Mouse (Mus musculus): ENCODE measurements around the gene Hsd17b2. TPM values are rescaled to one million over a fixed set of nuclear protein-coding genes. Genes with fewer than 3 reads are reported as not detected.

Gene Hsd17b2
- polyA plus RNA-seq (2021; fragmentation: Nextera tagmentation) = 0.14 and 0.25 TPM in 2 replicates
- long read RNA-seq, experiment 1 = 0 reads
- long read RNA-seq, experiment 2, partial matches to known transcripts = 0 of 2 reads
- long read RNA-seq, experiment 2, other reads (novel, unspliced or antisense) = 0 of 2 reads

DNA sequence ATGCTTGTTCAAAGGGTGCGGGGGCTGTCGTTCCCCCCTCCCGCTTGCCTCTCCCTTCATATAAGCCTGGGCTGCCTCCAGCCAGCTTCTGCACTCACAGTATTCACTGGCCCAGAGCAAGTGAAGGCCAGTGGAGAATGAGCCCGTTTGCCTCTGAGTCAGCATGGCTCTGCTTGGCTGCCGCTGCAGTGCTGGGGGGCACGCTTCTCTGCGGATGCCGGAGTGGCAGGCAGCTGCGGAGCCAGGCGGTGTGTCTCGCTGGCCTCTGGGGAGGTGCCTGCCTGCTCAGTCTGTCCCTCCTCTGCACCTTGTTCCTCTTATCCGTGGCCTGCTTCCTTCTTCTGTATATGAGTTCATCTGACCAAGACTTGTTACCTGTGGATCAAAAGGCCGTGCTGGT, at the start of gene Hsd17b2:
TSS of gene Hsd17b2 (plus strand) at position 46 of the 400 bp plus-strand sequence.

GRCm38 (mm10) chr8:117673430-117673830, 28.3 kb upstream of the Hsd17b2 start, which contains the start of gene Sdr42e1:
Sdr42e1 (minus strand) TSS chr8:117673689.

GRCm38 (mm10) chr8:117801443-117802298, 100.0 kb downstream of the Hsd17b2 start, which contains the start of gene Mphosph6:
Mphosph6 (minus strand) TSS chr8:117801943.

Other genes with a start within 250 kb of the Hsd17b2 start
- gene Plcg2, start 203.6 kb upstream of the Hsd17b2 start, polyA plus RNA-seq (2021; fragmentation: Nextera tagmentation) = 1.3 TPM in 2 replicates
- gene Sdr42e1, start 28.2 kb upstream of the Hsd17b2 start, polyA plus RNA-seq (2021; fragmentation: Nextera tagmentation) = 8.8 and 9.7 TPM in 2 replicates
- 30.2 and 30.3 TPM in 2 replicates for gene Mphosph6, start 100.0 kb downstream of the Hsd17b2 start, polyA plus RNA-seq (2021; fragmentation: Nextera tagmentation)